Mouse (Mus musculus): ENCODE data around the gene Cchcr1.

GRCm38 (mm10) chr17:35557351-35557750, 40.5 kb downstream of the Cchcr1 start:
- no peak for TF ChIP-seq POLR2A (IDR thresholded peaks at IDR 0.05; ENCODE audit: insufficient read depth, low read length)
- TF ChIP-seq EP300 (IDR thresholded peaks at IDR 0.05; ENCODE audit: insufficient read depth, low read depth, low read length), result no peak

All from ES-Bruce4 (cell line).